Mouse (Mus musculus): ENCODE results near the gene Sec1. TPM values are rescaled to one million over a fixed set of nuclear protein-coding genes. Genes with fewer than 3 reads are reported as not detected.

The Sec1 gene
- polyA plus RNA-seq, 1 experiment = not detected

DNA sequence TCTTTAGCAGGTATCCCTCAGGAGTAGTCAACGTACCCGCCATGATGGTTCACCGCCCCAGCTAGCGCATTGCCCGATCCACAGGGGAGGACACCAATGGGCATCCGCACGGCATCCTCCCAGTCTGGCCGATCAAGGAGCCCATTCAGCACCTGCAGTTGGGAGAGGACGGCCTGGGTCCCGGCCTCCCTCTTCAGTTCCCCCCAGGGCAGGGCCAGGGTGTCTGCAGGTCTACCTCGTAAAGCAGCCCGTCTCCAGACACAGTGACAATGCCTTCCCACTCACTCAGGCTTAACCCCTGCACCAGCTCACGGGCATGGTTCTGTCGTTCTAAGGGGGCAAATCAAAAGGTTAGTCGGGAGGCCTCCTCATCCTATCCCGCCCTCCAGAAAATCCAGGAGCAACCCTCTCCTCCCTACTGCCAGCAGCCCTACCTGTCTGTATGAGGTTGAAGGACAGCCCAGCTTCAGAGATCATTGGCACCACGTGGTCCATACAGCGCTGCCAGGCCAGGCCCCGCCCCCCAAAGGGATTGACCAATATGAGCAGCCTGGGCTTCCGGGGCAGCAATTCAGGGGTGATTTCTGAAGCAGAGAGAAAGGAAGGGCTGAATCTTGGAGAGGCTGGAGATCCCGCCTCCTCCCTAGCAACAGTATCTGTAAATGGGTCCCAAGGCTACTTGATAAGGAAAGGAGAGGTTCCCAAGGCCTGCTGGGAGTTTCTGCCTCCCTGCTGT is 18.0 kb upstream of the Sec1 start:
- TF ChIP-seq GATA1 (IDR thresholded peaks at IDR 0.05; ENCODE audit: low read length) = no peak

DNA sequence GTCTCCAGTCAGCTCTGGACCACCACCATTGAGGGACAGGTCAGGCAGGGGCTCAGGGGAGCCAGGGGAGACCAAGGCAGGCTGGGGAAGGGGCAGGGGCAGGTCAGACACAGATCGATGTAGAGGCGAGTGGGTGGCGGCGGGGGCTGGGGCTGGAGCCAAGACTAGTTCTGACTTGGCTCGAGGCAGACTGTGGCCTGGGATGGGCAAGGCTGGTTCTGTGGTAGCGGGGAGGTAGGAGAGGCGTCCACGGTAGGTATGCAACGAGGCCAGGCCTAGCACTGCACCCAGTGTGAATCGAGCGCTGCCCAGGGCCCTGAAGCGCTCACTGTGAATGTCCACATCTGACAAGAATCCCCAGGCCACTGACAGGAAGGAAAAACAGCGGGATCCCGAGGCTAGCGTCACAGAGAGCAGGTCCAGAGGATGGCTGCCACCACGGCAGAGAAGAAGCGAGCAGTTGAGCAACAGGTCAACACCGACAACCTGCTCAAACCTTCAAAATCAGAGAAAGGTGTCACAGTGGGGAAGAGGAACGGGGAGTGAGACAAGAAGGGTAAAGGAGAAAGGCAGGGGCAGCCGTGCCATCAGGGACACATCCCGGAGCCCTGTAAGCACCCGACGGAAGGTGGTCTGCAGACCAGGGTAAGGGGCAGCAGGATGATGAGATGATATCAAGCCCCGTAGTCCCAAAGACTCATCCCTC is 17.3 kb upstream of the Sec1 start:
- no peak for TF ChIP-seq GATA1 (IDR thresholded peaks at IDR 0.05; ENCODE audit: low read length)

DNA sequence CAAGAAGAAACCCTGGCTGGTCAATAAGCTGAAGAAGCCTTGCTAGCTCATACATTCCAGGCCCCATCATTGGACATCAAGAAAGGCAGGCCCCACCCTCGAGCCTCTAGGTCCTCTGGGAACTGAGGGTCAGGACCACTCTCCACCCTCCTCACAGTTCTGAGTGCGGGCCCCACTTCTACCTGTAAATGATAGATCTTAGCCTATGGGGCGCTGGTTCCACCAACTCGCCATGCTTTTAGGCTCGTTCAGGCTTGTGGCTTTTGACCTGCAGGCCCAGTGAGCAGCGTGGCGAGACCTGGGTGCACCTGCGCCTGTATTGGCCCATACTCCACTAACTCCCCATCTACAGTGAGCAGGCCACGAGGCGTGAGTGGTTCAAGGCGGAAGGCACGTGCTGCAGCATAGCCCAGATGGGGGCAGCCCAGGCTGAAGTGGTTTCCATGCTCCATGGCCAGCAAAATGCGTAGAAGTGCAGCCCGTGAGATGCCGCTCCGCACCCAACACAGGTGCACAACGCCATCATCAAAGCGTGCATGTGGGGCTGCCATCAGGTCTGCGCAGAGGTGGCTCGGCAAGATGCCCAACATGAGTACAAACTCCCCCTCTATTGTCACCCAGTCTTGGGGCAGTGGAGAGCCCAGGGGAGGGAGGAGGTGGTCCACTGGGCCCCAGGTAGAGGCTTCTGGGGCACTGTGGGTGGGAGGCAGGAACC is 16.4 kb upstream of the Sec1 start:
- TF ChIP-seq GATA1 (IDR thresholded peaks at IDR 0.05; ENCODE audit: low read length) = no peak

DNA sequence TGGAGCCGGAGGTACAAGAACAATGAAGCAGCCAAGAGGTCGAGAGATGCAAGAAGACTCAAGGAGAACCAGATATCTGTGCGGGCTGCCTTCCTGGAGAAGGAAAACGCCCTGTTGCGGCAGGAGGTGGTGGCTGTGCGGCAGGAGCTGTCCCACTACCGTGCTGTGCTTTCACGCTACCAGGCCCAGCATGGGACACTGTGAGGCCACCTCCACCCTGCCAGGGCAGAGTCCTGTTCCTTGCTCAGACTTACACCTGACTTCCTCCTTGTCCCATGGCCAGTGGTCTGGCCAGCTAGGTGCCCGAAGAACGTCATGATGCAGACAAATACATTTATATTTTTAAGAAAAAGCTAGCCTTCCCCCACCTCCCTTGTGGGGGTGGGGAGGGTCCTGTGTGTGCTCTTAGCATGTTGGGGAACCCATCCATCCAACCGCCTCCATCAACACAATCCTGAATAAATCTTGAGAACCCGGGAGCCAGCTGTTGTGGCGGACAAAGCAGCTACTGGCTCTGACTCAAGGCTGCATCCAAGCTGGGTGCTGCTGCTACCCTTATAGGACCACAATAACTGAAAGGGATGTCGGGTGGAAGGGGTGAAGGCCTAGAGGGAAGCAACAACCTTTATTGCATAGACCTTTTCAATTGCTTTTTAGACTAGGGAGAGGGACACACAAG is 15.6 kb upstream of the Sec1 start:
- TF ChIP-seq GATA1 (IDR thresholded peaks at IDR 0.05; ENCODE audit: low read length) = no peak

DNA sequence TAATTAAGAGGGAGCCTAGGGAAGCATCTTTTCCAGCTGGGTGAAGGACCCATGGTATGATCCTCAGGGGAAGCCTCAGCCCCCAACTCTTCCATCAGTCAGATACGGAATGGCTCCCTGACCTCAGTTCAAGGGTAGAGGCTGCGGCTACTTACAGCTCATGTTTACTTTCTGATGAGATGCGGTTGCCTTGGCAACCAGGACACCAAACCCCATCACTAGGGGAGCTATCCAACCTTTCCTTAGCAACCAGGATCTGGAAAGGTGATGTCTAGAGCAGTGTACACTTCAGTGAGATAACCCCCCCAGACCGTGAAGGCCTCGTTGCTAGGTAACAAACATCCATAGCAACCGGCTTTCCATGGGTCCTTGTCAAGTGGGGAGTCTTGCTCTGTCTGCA is 14.8 kb upstream of the Sec1 start:
- no peak for TF ChIP-seq GATA1 (IDR thresholded peaks at IDR 0.05; ENCODE audit: low read length)

DNA sequence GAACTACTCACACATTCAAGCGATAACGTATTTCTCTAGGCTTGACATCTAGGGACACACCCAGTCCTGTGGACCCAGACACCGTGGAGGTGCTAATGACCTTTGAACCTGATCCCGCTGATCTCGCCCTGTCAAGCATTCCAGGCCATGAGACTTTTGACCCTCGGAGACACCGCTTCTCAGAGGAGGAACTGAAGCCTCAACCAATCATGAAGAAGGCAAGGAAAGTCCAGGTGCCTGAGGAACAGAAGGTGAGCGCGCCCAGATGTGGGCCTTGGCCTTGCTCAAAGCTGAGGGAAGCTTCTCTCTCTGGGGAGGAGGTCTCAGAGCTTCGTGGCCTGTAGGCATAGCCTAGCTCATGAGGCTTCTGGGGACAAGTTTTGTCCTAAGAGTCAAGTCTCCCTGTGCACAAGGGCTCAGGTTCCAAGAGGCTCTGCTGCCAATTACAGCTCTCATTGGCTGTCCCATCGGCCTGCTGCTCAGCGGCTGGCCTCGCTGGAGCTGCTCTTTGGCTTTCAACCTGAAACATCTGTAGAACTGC is 14.1 kb upstream of the Sec1 start:
- no peak for TF ChIP-seq GATA1 (IDR thresholded peaks at IDR 0.05; ENCODE audit: low read length)

DNA sequence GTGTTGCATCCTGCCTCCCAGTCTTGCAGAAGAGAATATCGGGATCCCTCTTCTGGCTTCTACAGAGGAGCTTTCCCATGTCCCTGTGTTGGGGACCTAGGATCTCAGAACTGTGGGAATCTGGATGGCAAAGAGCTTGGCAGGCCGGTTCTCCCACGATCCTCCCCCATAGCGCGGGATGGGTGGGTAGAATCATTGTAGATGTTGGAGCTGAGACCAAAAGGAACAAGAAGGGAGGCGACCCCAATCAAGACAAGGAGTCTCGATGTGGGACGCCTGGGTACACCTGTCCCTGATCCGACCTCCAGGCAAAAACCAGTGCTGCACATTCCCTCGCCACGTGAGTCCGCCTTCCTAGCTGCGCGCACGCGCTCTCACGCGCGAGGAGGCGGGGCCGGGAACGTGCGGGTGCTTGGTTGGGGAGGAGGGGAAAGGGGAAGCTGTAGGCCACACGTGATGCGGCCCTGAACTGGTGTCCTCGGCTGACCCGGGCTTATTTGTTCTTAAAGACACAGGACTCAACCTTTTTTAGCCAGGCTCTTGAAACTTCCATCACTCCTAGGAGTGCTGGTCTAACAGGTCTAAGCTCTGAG is 13.3 kb upstream of the Sec1 start:
- no peak for TF ChIP-seq GATA1 (IDR thresholded peaks at IDR 0.05; ENCODE audit: low read length)

DNA sequence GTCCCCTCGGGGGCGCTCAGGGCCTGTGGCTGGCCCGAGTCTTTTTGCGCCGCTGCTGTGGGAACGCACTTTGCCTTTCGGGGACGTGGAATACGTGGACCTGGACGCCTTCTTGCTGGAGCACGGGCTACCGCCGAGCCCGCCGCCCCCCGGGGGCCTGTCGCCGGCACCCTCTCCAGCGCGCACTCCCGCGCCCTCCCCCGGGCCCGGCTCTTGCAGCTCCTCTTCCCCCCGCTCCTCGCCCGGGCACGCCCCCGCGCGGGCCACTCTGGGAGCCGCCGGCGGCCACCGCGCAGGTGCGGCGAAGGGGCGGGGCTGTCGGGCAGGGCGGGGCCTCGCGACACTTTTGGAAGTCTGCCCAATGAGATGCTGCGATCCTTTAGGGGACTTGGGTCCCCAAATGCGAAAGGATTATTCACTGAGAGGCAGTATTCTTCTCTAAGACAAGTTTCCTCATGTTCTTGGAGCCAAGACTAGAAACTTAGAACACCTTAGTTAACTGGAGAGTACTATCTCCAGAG is 12.6 kb upstream of the Sec1 start:
- TF ChIP-seq GATA1 (IDR thresholded peaks at IDR 0.05; ENCODE audit: low read length) = no peak

DNA sequence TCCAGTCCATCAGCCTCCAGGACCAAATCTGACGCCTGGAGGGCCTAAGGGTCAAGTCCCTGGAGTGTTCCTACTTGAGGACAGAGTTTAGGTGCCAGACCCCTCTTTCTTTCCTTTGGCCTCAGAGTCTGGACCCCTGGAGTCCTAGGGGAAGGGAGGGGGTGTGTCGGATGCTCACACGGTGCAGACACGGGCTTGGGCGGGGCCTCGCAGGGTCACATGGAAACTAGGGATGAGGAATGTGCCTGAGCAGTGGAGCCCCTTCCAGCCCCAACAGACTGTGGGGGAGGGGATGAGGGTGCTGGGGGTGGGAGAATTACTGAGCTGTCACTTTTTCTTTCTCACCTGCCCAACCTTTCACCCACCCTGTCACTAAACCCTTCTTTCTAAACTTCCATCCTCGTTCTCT is 11.7 kb upstream of the Sec1 start:
- no peak for TF ChIP-seq GATA1 (IDR thresholded peaks at IDR 0.05; ENCODE audit: low read length)

DNA sequence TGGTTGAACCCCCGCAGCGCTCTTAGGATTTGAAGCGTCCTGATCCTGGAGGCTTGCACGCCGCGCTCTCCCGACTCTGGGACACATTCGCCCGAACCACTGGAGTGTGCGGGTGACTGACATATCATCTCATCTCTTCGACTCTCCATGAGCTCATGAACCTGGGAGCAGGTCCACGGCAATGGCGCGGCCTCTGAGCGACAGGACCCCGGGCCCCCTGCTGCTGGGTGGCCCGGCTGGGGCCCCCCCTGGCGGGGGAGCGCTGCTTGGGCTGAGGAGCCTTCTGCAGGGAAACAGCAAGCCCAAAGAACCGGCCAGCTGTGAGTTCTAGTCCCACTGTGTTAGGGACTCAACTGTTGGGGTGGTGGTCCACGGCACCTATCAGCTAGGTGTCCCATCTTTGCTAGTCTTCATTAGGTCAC is 11.3 kb upstream of the Sec1 start:
- no peak for TF ChIP-seq GATA1 (IDR thresholded peaks at IDR 0.05; ENCODE audit: low read length)

DNA sequence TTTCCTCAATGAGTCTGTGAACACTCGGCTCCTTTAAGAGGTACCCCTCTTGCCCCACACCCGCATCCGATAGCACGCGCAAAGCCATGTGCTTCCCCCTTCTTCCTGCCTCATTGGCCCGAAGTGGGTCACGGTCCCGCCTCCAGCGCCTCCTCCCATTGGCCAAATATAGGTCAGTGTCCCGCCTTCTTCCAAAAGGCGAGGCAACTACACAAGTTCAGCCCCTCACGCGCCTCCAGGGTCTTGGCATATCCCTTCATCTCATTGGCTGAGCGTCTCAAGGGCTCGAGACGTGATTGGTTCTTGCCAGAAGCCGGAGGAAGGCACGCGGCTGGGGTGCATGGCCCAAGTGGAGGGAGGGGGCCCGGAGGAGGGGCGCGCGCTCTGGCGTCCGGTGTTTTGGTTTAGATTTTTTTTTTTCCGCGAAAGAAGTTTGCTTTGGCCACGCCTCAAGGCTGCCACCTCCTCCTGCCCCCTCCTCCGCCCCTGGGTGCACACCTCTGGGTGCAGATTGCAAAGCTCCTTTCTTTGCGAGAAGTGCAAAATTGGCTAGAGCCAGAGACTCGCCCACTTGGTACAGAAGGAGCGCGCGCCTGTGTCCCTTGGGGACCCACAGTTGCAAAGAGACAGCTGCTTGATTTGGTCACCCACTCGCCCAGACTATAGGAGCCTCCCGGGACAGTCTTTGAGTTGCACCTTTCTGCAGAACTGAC is 10.7 kb upstream of the Sec1 start, which contains the start of gene Dbp:
Gene Dbp, plus strand, starts transcription at position 359 of the 713 bp plus-strand sequence.
- TF ChIP-seq GATA1 (IDR thresholded peaks at IDR 0.05; ENCODE audit: low read length) = no peak

DNA sequence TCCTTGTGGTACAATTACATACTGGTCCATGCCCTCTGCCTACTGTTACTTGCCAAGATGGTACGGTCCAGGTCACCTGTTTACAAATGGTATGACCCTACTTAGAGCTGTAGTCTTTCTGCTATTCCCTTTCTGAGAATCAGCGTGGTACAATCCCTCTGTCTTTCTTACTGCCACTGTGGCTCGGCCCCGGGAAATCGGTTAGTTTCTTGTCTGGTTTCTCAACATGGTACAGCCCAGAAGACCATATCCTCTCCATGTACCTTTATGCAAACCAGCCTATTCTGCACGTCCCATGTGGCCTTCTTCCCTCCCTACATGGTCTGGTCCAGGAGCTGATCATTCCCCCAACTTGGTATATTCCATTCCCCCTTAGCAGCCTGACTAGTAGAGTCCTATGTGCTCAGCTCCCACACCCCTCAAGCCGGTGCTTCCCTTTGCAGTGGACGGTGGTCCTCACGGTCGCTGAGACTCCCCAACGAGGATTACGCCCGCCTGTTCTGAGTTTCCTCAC is 9.9 kb upstream of the Sec1 start:
- no peak for TF ChIP-seq GATA1 (IDR thresholded peaks at IDR 0.05; ENCODE audit: low read length)

DNA sequence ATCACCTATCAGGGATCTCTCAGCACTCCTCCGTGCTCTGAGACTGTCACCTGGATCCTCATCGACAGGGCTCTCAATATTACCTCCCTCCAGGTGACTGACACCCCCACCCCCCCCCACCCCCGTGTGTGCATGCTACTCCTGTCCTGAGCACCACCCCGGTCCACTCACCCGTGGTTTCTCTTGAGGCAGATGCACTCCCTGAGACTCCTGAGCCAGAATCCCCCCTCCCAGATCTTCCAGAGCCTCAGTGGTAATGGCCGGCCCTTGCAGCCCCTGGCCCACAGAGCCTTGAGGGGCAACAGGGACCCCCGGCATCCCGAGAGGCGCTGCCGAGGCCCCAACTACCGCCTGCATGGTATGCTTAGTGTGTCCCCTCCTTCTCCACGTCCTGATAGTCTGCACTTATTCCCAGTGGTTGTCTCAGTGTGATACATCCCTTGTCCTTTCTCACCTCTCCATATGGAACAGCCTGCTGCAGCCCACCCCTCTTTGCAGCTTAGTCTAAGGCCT is 9.4 kb upstream of the Sec1 start:
- TF ChIP-seq GATA1 (IDR thresholded peaks at IDR 0.05; ENCODE audit: low read length) = no peak

All from G1E-ER4 (cell line).